ENCODE assay signal across 8 mouse cellular contexts in genomic region chr6:91729677-91730127, GRCm38 (mm10). TPM values are rescaled to one million over a fixed set of nuclear protein-coding genes. Genes with fewer than 3 reads are reported as not detected.
A peak's percentile ranks its signal among the peaks of the same experiment; 100 is the strongest.
DNase-seq lines count a peak whose midpoint lies in the region; ATAC-seq lines count a peak whose summit lies in the region.

No protein-coding gene starts in this region.

- peak; percentile 71 for ATAC-seq in hindbrain, embryonic 16.5 days
- ATAC-seq in neural tube, embryonic 11.5 days (ENCODE audit: insufficient read depth, low FRiP score, low TSS enrichment): peak; percentile 53; the same call in 1 of the 2 replicates
- no peak for ATAC-seq in megakaryocyte-erythroid progenitor cell, adult 5-6 weeks (replicated peaks; ENCODE audit: low FRiP score, low TSS enrichment, poor library complexity, severe bottlenecking)
- no peak for ATAC-seq in granulocyte monocyte progenitor cell, adult 5-6 weeks (replicated peaks; ENCODE audit: poor library complexity, severe bottlenecking)

- no peak overlapping the region for H3K4me2 ChIP-seq in hindbrain, embryonic 16.5 days (ENCODE audit: low read length)
- H3K4me2 ChIP-seq in neural tube, embryonic 11.5 days (ENCODE audit: low read depth): 0 out of 2 replicates have a peak overlapping the region, but pooled peaks have one; percentile 5

- no peaks in the 10 kb centered on the region for H3K27me3 ChIP-seq in hindbrain, embryonic 16.5 days (replicated peaks; ENCODE audit: control insufficient read depth, insufficient read depth, low read length)
- no peaks in the 10 kb centered on the region for H3K27me3 ChIP-seq in limb, embryonic 10.5 days (ENCODE audit: low read depth, poor library complexity, severe bottlenecking)
- H3K27me3 ChIP-seq in neural tube, embryonic 11.5 days (ENCODE audit: control insufficient read depth, insufficient read depth, low read length): no peaks in the 10 kb centered on the region

- H3K36me3 ChIP-seq in hindbrain, embryonic 16.5 days (ENCODE audit: control insufficient read depth, insufficient read depth, low read length): peaks cover 13% of the 10 kb centered on the region
- peaks cover 92% of the 10 kb centered on the region for H3K36me3 ChIP-seq in limb, embryonic 10.5 days
- peaks cover 5% of the 10 kb centered on the region for H3K36me3 ChIP-seq in neural tube, embryonic 11.5 days (ENCODE audit: control insufficient read depth, insufficient read depth, low read length)

- 2% methylated on average over 12 of the region's 12 CpGs for WGBS in hindbrain, embryonic 16.5 days
- 34% methylated on average over 12 of the region's 12 CpGs for whole genome bisulfite sequencing in limb, embryonic 10.5 days
- WGBS in neural tube, embryonic 11.5 days: 6% methylated on average over 12 of the region's 12 CpGs

- H3K4me1 ChIP-seq in brown adipose tissue, adult 24 weeks (ENCODE audit: control insufficient read depth, insufficient read depth, insufficient read length, low read length): peaks cover 34% of the 10 kb centered on the region
- peaks cover 18% of the 10 kb centered on the region for H3K4me1 ChIP-seq in hindbrain, embryonic 16.5 days (ENCODE audit: control insufficient read depth, insufficient read depth, low read depth, low read length)
- peaks cover 27% of the 10 kb centered on the region for H3K4me1 ChIP-seq in limb, embryonic 10.5 days
- H3K4me1 ChIP-seq in neural tube, embryonic 11.5 days (ENCODE audit: control insufficient read depth, insufficient read depth, low read length): peaks cover 23% of the 10 kb centered on the region

- H3K9ac ChIP-seq in hindbrain, embryonic 16.5 days (ENCODE audit: low read depth, low read length): no peak overlapping the region; the same call in 1 of the 2 replicates
- H3K9ac ChIP-seq in neural tube, embryonic 11.5 days (ENCODE audit: low read length): peak overlapping the region; percentile 29

- no peaks in the 10 kb centered on the region for H3K9me3 ChIP-seq in hindbrain, embryonic 16.5 days (ENCODE audit: control insufficient read depth, low read length)
- H3K9me3 ChIP-seq in limb, embryonic 10.5 days (replicated peaks): no peaks in the 10 kb centered on the region
- no peaks in the 10 kb centered on the region for H3K9me3 ChIP-seq in neural tube, embryonic 11.5 days (ENCODE audit: control insufficient read depth, low read length)

- H3K4me3 ChIP-seq in brown adipose tissue, adult 24 weeks (ENCODE audit: insufficient read depth, low read depth, low read length): no peak overlapping the region
- H3K4me3 ChIP-seq in hindbrain, embryonic 16.5 days (ENCODE audit: low read length): no peak overlapping the region
- H3K4me3 ChIP-seq in limb, embryonic 10.5 days: 0 out of 2 replicates have a peak overlapping the region, but pooled peaks have one; percentile 18
- H3K4me3 ChIP-seq in neural tube, embryonic 11.5 days (ENCODE audit: low read depth, low read length): no peak overlapping the region

- peak; percentile 94 for DNase-seq in MN1 (ENCODE audit: low spot score)
- peak; percentile 94 for DNase-seq in gastrocnemius, postnatal 25 days
- peak; percentile 49 for DNase-seq in limb, embryonic 10.5 days (ENCODE audit: low spot score)
- peak; percentile 64 for DNase-seq in neural tube, embryonic 11.5 days (ENCODE audit: low spot score)

- peak overlapping the region; percentile 68 for H3K27ac ChIP-seq in brown adipose tissue, adult 24 weeks (replicated peaks; ENCODE audit: low read depth, low read length)
- H3K27ac ChIP-seq in hindbrain, embryonic 16.5 days (ENCODE audit: low read depth, low read length): peak overlapping the region; percentile 58
- H3K27ac ChIP-seq in limb, embryonic 10.5 days: peak overlapping the region; percentile 76
- peak overlapping the region; percentile 79 for H3K27ac ChIP-seq in neural tube, embryonic 11.5 days (ENCODE audit: low read depth, low read length)

RNA-seq across cellular contexts. Expression of gene Slc6a6, which starts 45.8 kb away (rescaled TPM):
- polyA plus RNA-seq in brown adipose tissue, adult 24 weeks (2012; ENCODE audit: insufficient read depth, insufficient read length, missing spikeins): 33.0 and 38.9 TPM in 2 replicates
- total RNA-seq in gastrocnemius, postnatal 25 days (2021): 10 to 100 TPM; 52.1 to 57.8 TPM
- 108 TPM in 2 replicates for polyA plus RNA-seq in hindbrain, embryonic 16.5 days (2015; fragmentation: Nextera tagmentation; extraction: Ambion mirVana)
- polyA plus RNA-seq in limb, embryonic 10.5 days (2016; fragmentation: Nextera tagmentation; extraction: Ambion mirVana): 45.0 and 49.7 TPM in 2 replicates
- polyA plus RNA-seq in neural tube, embryonic 11.5 days (2014; fragmentation: Nextera tagmentation; extraction: Ambion mirVana): 47.7 and 53.0 TPM in 2 replicates
- 34.0 and 48.8 TPM in 2 replicates for total RNA-seq in megakaryocyte-erythroid progenitor cell, adult 5-6 weeks (2014; fragmentation: Nextera tagmentation)
- total RNA-seq in megakaryocyte-erythroid progenitor cell, adult 5-6 weeks (2017): 19.8 and 21.3 TPM in 2 replicates
- total RNA-seq in granulocyte monocyte progenitor cell, adult 5-6 weeks (2014; fragmentation: Nextera tagmentation): 42.8 and 42.9 TPM in 2 replicates
- total RNA-seq in granulocyte monocyte progenitor cell, adult 5-6 weeks (2017): 18.9 and 30.2 TPM in 2 replicates

Comparison
In these comparisons a context has a peak if more than half of its experiments do, and no peak if none do; other contexts are left out.
1. ATAC-seq: peak in hindbrain, embryonic 16.5 days (single experiment) and neural tube, embryonic 11.5 days (single experiment); none in megakaryocyte-erythroid progenitor cell, adult 5-6 weeks (single experiment) and granulocyte monocyte progenitor cell, adult 5-6 weeks (single experiment).
2. Peak in every context shown above with its lines, with median percentiles within 50 percentile points of each other: DNase-seq and H3K27ac ChIP-seq.